Mouse (Mus musculus): ENCODE data around the gene Pappa2. TPM values are rescaled to one million over a fixed set of nuclear protein-coding genes. Genes with fewer than 3 reads are reported as not detected.

The Pappa2 gene
- 1.6 TPM for polyA plus RNA-seq (2014; fragmentation: Illumina TruSeq; extraction: RNeasy Lipid Tissue Mini Kit (QIAGEN cat#74804); ENCODE audit: low read depth, low replicate concordance)

GRCm38 (mm10) chr1:158980390-158980789 lies at the start of gene Pappa2:
TSS of gene Pappa2 (minus strand) at chr1:158980490.

Measured in adipose tissue, adult 10 weeks (tissue).